Mouse (Mus musculus) thymus, postnatal 36 days (tissue): ENCODE measurements around the gene Gm266.
"Not testable (repeated sequence)": the region's sequence is repeated elsewhere in the genome, so short reads cannot be mapped to it uniquely, and the experiment has no call there.

Experiments
- DNase-seq, 2 experiments: peaks; one replicate each; pipeline ENCODE4 v3.0.0; 2022; ENCODE audit warnings: mixed read lengths in 2 of 2

The Gm266 gene

GRCm38 (mm10) chr12:111485652-111486306 lies at the start of gene Gm266:
Gene Gm266 (minus strand): TSS chr12:111485823.
- DNase-seq, result no peak

- no peak for DNase-seq
These were observed 49.7 kb upstream of the Gm266 start for GRCm38 (mm10) chr12:111535281-111535680.

- DNase-seq, result no peak
These were observed 47.6 kb upstream of the Gm266 start for GRCm38 (mm10) chr12:111533096-111533794.

- DNase-seq, result no peak
These were observed 43.6 kb upstream of the Gm266 start for GRCm38 (mm10) chr12:111529192-111529591.

GRCm38 (mm10) chr12:111527643-111528281 lies 42.1 kb upstream of the Gm266 start:
- DNase-seq, result no peak

GRCm38 (mm10) chr12:111524883-111525282 lies 39.3 kb upstream of the Gm266 start:
- no peak for DNase-seq

GRCm38 (mm10) chr12:111524469-111524868 lies 38.8 kb upstream of the Gm266 start:
- no peak for DNase-seq

GRCm38 (mm10) chr12:111520994-111521393 lies 35.4 kb upstream of the Gm266 start:
- no peak for DNase-seq

- DNase-seq, result no peak
These were observed 34.2 kb upstream of the Gm266 start for GRCm38 (mm10) chr12:111519821-111520220.

GRCm38 (mm10) chr12:111518391-111518790 lies 32.8 kb upstream of the Gm266 start:
- DNase-seq, result no peak

- no peak for DNase-seq
These were observed 32.3 kb upstream of the Gm266 start for GRCm38 (mm10) chr12:111517901-111518300.

- no peak for DNase-seq
These were observed 31.2 kb upstream of the Gm266 start for GRCm38 (mm10) chr12:111516826-111517225.

GRCm38 (mm10) chr12:111515920-111516319 lies 30.3 kb upstream of the Gm266 start:
- DNase-seq, result no peak

- DNase-seq, result no peak
These were observed 29.4 kb upstream of the Gm266 start for GRCm38 (mm10) chr12:111514874-111515649.

GRCm38 (mm10) chr12:111514231-111514792 lies 28.7 kb upstream of the Gm266 start:
- DNase-seq, result no peak

GRCm38 (mm10) chr12:111513673-111514072 lies 28.1 kb upstream of the Gm266 start:
- no peak for DNase-seq

GRCm38 (mm10) chr12:111512572-111513063 lies 27.0 kb upstream of the Gm266 start:
- no peak for DNase-seq

- DNase-seq, result not testable (repeated sequence)
These were observed 22.8 kb upstream of the Gm266 start for GRCm38 (mm10) chr12:111508438-111508837.

- DNase-seq, result no peak
These were observed 22.3 kb upstream of the Gm266 start for GRCm38 (mm10) chr12:111507962-111508361.

- DNase-seq, result no peak
These were observed 21.4 kb upstream of the Gm266 start for GRCm38 (mm10) chr12:111507001-111507400.

- peak; percentile 70 to 74 for DNase-seq
These were observed 19.3 kb upstream of the Gm266 start for GRCm38 (mm10) chr12:111504904-111505303.

- DNase-seq, result no peak
These were observed 17.9 kb upstream of the Gm266 start for GRCm38 (mm10) chr12:111503571-111503970.
